Mouse (Mus musculus) CD8-positive naive resting alpha-beta T cell, adult 2 months (primary cell): ENCODE results near the gene Wdr25.

ENCODE experiments used
- DNase-seq, 2 experiments: peaks; one replicate each; pipeline ENCODE4 v3.0.0; 2022; ENCODE audit warnings: low read depth in 2 of 2, low spot score in 2 of 2

Gene Wdr25

DNA sequence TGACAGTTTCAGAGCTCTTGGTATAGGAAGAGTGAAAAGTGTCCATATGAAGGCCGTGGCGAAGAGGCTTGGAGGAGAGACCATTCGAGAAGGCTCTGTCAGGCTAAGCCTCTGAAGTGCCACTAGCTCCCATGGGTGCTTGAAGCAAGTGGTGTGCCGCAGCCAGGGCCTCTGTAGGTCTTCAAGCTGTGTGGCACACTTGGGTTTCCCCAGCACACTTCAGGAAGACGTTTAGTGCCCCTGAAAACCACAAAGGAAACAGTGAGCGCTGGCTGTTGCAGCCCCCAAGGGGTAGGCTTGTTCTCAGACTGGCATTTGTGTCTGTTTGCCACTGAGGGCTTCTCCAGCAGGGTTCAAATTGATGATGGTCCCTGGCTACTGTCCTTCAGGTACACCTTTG is 90.1 kb downstream of the Wdr25 start:
- no peak for DNase-seq

DNA sequence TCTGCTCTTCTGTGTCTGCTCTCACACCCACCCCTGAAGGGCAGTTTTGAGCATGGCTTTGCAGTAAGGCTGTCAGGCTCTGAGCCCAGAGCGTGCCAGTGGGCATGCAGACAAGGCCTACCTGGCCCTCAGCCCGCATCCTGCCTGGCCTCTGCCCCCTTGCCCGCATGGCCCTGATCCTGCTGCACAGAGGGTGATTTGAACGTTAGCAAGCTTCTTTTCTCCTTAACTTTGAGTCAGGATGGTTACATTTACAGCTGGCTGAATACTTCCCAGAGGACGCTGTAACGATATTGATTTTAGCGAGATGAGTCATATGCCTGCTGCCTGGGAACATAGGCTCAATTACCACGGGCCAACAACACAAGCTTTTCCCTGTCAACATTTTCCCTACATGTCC is 91.0 kb downstream of the Wdr25 start:
- DNase-seq, result no peak

DNA sequence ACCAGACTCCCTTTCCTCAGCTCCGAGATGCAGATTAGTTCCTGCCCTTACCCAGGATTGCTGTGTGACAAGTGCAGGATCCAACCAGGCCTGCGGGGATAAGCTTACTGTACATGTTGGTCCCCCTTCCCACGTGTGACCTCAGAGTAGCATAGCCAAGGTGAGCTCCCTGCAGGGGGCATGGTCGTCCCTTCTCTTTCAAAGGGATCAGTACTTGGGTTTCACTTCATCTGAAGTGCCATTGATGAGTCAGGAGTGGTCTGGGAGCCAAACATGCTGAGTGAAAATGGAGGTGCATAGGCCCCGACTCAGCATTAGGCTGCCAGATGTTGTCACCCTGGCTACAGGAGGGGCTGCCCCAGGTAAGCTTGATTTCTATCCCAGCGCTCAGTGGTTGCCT is 91.6 kb downstream of the Wdr25 start:
- no peak for DNase-seq

DNA sequence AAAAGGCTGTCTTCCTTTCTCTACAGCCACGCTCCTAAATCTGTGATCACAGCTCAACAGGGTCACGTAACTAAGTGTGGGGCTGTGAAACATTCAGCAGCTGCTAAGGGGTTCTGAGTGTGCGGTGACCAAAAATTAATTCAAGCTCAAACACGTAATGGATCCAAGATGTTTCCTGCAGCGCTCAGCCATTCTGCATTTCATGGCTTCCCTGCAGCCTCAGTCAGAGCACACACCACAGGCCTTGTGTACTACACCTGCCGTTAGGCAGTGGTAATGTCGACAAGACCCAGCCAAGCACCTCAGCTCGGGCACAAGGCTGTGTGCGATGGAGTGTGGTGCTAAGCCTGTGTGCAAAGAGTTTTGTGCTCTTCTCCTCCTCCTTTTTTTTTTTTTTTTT is 94.0 kb downstream of the Wdr25 start:
- no peak for DNase-seq

DNA sequence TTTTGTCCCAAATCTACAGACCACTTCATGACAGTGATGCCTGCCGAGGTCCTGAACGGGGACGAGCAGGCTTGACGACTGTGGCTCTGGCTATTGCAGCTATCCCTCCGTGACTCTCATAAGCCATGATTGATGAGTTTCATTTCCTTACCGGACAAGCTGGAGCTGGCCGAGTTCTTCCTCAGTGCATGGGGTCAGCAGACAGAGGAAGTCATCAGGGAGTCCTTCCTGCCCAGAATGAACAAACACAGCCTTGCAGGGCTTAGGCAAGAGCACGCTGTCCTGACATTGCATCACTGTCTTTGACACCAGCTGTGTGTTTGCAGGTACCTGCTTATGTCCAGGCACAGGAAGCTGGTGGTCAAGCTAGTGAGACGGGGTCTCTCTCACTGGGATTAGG is 97.0 kb downstream of the Wdr25 start:
- DNase-seq, result no peak

DNA sequence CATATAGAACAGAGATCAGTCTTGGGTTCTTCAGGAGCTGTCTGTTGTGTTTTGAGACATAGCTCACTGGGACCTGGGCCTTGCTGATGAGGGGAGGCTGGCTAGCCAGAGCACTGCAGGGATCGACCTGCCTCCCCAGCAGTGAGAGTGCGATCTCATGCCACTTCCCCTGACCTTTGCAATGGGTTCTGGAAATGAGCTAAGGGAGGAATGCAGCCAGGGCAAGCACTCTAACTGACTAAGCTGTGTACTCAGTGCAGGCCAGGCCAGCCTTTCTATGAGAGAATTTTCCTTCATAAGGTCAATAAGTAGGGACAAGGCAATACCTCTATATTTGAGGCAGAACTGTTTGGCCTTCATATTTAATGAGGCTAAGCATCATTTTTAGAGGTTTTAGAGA is 99.6 kb downstream of the Wdr25 start:
- no peak for DNase-seq

DNA sequence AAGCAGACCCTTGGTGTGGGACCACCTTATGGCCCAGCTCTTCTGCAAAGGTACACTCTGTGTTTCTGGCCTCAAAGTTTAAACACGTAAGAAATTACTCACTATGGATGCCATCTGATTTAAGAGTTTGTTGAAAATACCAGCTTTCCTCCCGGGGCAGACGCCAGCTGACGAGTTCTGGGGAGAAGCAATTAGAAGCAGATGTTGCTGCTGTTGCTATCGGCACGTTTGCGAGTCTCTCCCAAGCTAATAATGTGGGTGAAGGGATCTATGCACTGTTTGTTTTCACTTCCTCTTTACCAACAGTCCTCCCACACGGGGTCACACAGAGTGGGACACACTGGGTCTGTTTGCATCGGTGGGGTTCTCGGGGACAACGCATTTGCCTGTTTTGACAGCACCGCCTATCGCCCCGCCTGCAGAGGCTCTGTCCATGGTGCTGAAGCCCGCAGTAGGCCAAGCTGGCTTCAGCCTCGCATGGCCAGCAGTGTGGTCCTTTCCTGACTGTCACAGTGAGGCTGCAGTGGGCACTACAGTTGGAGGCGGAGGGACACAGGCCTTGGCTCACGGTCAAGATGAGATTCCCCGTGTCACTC is 101.1 kb downstream of the Wdr25 start:
- no peak for DNase-seq

DNA sequence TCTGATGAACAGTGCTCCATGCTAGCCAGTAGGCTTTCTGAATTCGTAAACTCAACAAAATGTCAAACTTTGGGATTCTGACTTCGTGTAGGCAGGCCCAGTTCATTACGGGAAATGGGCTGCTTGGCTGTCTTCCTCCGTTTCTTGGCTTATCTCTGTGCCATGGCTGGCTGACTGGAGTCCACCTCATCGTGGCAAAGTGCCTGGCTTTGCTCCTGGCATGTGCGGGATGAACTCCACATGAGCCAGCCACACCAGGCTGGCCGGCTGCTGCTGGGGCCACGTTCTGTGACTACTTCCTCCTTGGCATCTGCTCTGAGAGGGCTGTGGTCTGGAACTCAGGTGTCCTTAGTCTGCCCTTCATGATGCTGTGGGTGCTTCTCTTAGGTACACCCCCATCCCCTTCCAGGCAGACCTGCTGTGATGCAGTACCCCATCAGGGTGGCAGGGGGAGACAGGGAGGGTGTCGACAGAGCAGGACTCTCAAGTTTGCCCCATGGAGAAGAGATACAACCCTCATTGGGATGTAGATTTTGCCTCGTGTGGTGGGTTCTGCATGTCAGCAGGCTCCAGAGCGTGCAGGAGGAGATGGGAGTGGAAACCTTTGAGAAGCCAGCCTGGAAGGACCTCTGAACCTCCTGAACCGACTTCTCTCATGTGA is 102.7 kb downstream of the Wdr25 start:
- DNase-seq, result no peak

DNA sequence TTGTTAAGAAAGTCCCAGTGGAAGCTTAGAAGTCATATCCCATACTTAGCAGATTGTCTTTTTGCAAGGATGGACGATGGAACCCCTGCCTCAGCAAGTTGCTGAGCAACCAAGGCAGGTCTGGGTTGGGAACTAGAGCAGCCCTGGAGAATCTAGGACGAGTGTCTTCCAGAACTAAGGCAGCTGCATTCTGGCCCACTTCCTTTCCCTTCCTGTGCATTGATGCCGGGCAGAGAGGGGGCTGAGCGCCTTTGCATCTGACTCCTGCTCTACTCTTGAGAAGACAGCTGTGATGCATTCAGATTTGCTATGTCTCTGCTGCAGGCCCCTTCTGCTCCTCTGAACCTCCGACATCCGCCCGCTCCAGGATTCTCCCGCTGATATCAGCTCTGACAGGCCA is 103.8 kb downstream of the Wdr25 start:
- no peak for DNase-seq

DNA sequence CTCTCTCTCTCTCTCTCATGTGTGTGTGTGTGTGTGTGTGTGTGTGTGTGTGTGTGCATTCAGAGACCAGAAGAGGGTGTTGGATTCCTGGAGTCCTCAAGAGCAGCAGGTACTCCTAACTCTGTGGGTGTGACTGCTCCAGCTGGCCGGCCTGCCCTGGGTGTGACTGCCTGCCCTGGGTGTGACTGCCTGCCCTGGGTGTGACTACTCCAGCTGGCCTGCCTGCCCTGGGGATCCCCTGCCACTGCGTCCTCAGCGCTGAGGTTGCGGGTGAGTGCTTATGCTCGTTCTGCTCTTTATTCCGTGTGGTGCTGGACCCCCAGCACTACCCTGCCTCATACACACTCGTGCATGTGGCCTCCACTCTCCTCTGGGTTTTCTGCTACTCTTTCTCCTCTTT is 109.5 kb downstream of the Wdr25 start:
- no peak for DNase-seq

DNA sequence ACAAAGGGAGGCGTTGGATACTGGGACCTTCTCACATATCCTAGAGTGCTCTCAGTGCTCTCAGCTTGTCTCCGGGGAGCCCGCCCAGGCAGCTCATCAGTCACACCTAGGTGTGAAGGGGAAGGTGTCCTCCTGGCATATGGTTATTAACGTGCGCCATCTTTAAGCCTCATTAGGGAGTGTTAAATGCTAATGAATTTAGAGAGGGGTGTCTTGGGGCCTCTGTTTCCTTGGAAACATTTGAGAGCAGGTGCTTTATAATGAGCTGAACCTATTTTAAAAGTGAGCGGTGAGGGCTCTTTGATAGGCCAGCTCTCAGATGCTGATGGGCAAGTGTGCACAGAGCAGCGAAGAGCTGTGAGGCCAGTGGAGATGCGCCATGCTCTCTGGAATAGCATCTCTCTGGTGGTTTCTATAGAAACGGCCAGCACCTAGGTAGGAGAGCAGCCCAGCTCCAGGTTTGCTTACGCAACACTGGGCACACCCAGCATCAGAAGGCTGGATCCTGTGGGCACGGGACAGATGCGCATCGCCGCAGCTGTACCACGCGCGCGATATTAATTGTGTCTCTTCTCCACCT is 116.7 kb downstream of the Wdr25 start:
- DNase-seq, result no peak

DNA sequence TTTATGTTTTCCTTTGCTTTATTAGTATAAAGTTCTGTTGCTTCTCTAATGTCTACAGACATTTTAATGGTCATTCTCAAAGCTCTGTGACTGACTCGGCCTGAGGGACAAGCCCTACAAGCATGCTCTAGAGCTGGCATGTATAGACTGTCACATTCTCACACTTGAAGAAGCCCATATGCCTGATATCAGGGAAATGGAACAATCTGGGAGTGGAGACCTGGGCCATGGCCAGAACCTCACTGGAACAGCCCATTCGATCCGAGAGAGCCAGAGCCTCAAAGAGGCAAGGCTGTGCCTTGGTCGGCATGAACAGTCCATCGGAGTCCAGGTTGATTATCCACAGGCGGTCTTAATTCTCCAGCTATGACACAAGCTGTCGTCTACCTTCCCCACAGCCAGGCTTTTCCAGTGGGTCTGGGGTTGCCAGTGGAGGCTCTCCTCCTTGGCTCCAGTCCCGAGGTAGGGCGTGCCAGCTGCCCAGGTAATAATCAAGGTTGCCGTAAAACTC is 128.8 kb downstream of the Wdr25 start:
- DNase-seq, result no peak

DNA sequence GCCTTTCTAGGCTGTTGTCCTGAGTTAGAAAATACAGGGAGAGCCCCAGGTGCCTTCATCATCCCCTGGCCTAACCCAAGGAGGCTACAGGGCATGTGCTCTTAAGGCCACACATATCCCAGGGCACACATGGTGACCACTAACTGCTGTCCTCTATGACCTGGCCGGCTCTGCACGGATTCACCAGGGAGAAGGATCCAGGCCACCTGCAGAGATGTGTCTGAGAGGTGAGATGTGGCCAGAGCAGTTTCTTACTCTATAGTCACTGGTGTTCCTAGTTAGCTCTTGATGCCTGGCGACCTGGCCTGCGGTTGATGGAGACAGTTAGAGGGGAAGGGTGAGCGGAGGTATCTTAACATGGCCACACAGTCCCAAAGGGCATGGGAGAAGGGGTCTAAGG is 129.5 kb downstream of the Wdr25 start:
- DNase-seq, result no peak

DNA sequence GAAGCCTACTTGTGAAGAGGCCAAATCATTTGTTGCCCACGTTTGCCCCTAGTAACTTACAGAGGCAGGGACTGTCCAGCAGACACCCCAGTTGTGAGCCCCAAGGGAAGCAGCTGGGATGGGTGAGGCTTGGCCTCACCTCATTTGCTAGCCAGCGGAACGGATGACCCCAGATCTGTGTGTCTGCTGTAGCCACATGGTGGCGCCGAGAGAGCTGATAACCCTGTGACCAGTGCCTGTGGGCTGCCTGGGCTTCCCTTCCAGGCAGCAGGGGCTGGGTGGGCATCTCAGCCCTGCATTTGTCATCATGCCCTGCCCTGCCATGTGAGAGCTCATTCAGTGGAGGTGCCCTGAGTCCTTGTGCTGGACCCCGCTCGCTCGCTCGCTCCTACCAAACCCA is 130.3 kb downstream of the Wdr25 start:
- no peak for DNase-seq

DNA sequence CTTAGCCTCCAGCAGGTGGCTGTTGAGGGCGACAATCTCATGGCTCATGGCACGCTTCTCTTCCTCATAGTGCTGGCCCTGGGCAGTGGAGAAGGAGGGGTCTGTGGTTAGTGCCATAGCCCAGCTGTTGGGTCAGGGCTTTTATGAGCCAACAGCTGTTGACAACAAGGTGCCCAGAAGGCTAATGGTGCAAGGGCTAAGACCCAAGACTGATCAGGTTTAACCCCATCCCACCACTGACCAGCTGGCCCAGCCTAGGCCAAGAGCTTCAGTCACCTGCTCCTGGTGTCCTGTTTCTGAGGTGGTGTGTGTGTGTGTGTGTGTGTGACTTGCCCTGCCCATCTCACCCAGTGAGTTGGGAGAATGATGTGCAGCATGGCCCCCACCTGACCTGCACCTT is 143.6 kb downstream of the Wdr25 start:
- no peak for DNase-seq

DNA sequence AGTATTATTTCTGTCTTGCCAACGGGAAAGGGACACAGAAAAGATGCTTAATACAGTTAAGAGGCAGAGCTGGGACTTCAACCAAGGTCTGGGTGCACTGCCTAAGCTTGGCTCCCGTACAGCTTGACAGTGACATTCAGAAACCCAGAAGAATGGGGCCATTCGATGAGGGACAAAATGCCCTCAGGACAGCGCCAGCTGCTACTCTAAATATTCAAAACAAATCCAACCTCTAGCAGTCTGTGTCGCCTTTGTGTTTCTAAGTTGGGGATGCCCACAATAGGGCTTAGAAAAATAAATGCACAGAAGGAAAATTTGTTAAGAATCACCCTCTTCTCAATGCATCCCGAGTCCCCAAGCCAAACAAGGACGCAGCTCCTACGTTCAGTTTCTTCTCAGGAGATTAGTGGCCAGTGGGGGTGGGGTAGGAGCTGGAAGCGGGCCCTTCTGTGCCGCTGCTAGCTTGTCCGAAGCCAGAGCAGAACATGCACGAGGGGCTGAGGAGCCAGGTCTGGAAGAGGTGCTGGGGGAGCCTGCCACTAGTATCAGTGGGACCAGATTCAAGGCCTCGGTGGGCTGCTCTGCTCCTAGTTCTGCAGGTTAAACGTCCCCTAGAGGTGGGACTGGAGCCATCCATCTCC is 144.9 kb downstream of the Wdr25 start:
- DNase-seq, result no peak

DNA sequence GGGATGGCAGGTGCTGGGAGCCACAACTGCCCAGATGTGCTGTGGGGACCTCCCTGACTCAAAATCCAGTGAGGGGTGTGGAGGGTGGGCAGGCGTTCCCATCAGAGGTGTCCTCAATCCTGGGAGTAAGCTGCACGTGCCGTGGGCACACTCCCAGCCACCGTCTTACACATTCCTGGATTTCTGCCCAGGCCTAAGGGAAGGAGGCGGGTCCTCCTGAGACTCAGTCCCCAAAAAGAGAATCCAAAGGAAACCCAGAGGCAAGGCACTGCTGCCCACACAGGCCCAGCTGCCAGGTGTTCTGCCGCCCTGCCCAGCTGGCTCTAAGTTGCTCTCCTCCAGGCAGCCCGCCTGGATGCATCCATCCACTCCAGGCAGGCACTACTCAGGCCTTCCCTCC is 145.9 kb downstream of the Wdr25 start:
- no peak for DNase-seq

DNA sequence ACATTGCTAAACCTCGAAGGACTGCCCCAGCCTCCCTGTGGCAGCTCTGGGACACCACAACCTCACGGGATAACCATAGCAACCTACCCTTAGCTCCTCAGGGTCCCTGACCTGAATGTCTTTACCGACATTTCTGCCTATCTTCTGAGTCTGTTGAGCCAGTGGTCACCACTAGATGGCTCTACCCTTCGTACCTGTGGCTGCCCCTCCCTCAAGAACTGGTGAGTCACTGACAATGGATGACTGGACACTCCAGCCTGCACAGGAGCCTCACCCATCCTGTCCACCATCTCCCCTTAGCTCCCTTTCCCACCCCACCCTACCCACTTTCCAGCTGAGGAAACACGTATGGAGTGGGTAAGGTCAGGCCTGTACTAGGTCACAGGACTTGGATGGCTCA is 151.1 kb downstream of the Wdr25 start:
- no peak for DNase-seq

DNA sequence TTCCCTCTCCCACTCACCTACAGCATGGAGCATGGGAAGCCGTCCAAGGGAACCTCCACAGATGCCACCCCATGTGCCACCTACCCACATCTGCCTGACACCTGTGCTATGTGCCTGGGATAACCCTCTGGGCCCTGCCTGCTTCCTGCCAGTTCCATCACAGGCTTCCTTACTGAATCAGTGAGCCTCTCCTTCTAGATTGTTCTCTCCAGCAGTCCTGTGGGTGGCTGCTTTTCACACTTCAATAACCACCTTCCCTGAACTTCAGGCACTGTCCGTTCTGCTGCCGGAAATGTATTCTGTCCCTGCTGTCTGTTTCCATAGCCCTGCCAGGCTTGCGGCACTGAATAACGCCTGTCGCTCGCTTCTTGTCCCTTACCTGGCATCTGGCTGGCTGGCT is 152.2 kb downstream of the Wdr25 start:
- DNase-seq, result no peak

DNA sequence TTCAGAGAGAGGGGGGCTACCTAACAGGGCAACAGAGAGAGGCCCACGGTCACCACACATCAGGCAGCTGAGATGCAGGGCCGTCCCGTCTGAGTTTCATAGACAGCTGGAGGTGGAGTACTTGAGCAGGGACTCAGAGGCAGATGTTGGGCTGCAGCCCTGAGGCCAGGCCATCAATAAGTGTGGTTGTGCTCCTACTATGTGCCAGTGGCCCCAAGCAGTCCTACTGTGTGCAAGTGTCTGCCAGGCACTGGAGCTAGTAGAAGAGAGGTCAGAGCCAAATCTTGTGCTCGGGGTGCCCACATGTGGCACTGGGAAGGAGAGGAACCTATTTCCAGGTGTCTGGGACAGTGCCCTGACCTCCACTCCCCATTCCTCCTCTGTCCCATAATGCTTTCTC is 156.5 kb downstream of the Wdr25 start:
- DNase-seq, result no peak

DNA sequence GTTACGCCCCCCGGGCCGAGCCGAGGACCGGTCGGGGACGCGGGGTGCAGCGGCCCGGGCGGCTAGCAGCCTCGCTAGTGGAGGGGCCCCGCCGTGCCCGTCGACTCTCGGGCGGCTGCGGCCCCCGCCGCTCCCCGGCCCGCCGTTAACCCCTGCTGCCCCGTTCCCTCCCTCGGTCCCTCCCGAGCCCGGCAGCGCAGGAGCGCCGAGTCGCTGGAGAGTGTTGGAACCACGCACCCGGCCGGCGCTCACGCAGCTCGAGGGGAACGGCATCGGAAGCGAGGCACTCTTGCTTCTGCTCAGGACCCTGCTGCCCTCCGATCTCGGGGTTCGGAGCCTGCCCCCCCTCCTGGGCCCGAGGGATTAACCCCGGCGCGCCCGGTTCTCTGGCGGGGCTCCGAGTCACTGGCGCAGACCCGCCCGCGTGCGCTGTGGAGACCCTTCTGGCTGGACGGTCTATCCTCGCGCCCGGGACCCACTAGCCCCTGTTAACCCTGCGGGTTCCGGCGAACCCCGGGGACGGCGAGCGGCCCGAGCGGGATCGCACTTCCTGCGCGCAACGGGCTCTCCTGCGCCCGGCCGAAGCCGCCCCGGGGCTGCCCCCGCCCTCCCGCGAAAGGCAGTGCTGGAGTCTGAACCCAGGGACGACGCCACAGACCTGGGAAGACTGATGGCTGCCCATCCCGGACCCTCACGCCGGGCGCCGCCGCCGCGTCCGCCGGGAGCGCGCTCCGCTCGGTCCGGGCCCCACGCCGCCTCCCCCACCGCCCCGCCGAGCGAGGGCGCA is 159.8 kb downstream of the Wdr25 start:
- no peak for DNase-seq

DNA sequence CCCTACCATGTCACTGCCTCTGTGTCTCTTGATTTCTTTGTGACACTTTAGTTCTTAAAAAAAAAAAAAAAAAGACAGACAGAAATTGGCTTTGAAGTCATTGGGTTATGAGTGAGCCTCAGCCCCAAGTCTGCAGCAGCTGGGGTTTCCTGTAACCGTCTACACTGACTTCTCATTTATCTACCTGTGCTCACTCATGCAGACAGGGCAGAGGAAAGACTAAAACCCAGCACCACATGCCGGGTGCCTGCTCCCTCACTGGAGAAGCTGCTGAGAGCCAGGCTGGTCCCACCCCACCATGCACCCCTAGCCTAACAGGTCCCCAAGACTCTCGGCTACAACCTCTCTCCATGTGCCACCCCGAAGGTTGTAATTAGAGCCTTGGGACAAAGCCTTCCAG is 164.3 kb downstream of the Wdr25 start:
- DNase-seq, result no peak
